Mouse (Mus musculus) activated CD4-positive, CD25-positive, alpha-beta regulatory T cell, adult 4 months (primary cell): Measurements from ENCODE around the gene Btbd35f1. TPM values are rescaled to one million over a fixed set of nuclear protein-coding genes. Genes with fewer than 3 reads are reported as not detected.
"Not testable (repeated sequence)": the region's sequence is repeated elsewhere in the genome, so short reads cannot be mapped to it uniquely, and the experiment has no call there.

Experiments used
- ATAC-seq: one replicate; pipeline ENCODE4 v1.8.0; 2017
- polyA plus RNA-seq, 2 experiments: library from polyadenylated mRNA; unstranded; fragments of 100-300 nt; shearing (Covaris generic); gene quantifications; one replicate each; pipeline ENCODE4 v1.2.1; 2017

Gene Btbd35f1
- not detected for polyA plus RNA-seq

DNA sequence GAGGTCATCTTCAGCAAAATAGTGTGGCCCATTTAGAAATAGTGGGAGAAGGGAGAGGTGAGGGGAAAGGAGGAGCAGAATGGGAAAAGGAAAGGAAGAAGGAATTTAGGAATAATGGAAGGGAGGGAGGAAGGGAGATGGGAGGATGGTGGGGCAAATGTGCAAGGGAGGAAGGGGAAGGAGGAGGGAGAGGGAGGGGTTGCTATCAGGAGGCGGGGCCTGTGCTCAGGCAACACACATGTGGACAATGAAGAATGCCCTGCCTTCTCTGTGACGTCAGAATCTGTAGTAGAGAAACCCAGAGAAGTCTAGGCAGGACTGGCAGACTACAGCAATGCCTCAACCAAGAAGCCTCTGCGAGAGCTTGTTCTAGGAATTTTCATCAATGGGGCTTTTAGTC, at the start of gene Btbd35f1:
Gene Btbd35f1, plus strand, starts transcription at position 301 of the 400 bp plus-strand sequence.
- ATAC-seq, result not testable (repeated sequence)

DNA sequence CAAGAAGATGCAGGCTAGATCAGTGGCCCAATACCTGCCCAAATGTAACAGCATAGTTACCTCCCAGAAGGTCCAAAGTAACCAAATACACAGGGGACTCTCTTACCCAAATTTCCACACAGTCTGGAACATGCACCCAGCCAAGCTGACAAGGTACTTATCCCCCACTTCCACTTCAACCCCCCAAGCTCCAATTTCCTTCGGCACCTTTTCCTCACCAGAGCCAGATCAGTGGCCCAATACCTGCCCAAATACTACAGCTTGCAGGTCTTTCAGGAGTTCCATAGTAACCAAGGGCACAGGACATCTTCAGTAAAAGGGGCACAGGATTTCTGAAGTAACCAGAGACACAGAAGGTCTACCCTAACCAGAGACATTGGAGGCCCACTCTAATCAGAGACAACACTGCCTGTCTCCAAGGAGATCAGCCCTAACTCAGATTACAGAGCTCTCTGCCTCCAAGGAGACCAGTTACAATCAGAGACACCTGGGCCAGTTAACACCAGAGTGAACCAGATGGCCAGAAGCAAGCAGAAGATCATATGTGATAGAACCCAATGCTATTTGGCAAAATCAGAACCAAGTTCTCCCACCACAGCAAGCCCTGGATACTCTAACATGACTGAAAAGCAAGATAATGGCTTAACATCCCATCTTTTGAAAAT, 31.2 kb downstream of the Btbd35f1 start:
- not testable (repeated sequence) for ATAC-seq

- not testable (repeated sequence) for ATAC-seq
Measured at GRCm38 (mm10) chrX:32601008-32601407, 41.2 kb downstream of the Btbd35f1 start.

DNA sequence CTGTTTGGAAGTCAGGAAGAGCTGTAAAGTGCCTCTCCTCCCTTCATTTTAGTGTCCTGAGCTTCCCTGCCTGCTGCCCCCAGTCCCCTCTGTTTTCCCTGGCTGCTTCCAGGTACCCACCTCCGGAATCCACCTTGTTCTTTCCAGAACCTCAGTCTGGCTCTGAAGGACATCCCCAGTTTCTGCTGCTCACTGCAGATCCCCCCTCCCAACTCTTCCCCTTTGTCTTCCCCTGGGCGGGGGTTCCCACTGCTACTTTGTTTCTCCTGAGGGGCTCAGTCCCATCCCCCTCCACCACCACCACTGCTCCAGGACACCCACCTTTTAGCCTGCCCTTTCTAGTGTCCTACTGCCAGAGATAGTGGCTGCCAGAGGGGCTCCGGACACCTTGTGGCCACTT, 41.6 kb downstream of the Btbd35f1 start:
- ATAC-seq, result not testable (repeated sequence)

Other genes starting within 250 kb of the Btbd35f1 start
- gene Gm5926, start 90.7 kb downstream of the Btbd35f1 start, polyA plus RNA-seq, result not detected
- gene Btbd35f21, start 166.1 kb downstream of the Btbd35f1 start, polyA plus RNA-seq, result not detected